Comparison of ENCODE assay signal across 30 mouse cellular contexts in genomic region chr14:20622412-20622811, GRCm38 (mm10). TPM values are rescaled to one million over a fixed set of nuclear protein-coding genes. Genes with fewer than 3 reads are reported as not detected.
"Had no signal": no experiment of that assay in that cellular context is flagged by ENCODE, and none has a peak within 500 bp of the region (broad histone marks: within the 10 kb centered on the region; RNA-seq: fewer than 3 reads in every experiment).

No protein-coding gene starts in this region.

- DNase-seq: gastrocnemius, adult 2 months; gastrocnemius, postnatal 10 days; gastrocnemius, postnatal 25 days; heart, adult 2 months; heart, postnatal 14 days; heart, postnatal 36 days; kidney, adult 18-20 months; kidney, adult 8-10 months; kidney, postnatal 10 days; kidney, postnatal 25 days; kidney, postnatal 4 days; left cerebral cortex, postnatal 4 days had no signal

- H3K4me3 ChIP-seq: gastrocnemius, adult 2 months; heart, adult 2 months; heart, embryonic 13.5 days; heart, embryonic 15.5 days; hindbrain, embryonic 10.5 days; hindbrain, embryonic 12.5 days; intestine, embryonic 15.5 days; left cerebral cortex, adult 2 months; limb, embryonic 13.5 days; limb, embryonic 15.5 days; liver, embryonic 15.5 days had no signal

- H3K36me3 ChIP-seq: heart, embryonic 15.5 days; intestine, embryonic 15.5 days; limb, embryonic 15.5 days; liver, embryonic 15.5 days had no signal

- H3K4me1 ChIP-seq: hindbrain, embryonic 12.5 days; intestine, embryonic 15.5 days had no signal

- H3K9ac ChIP-seq: heart, embryonic 13.5 days; heart, embryonic 15.5 days; hindbrain, embryonic 12.5 days; hindbrain, embryonic 14.5 days; intestine, embryonic 15.5 days; limb, embryonic 13.5 days; limb, embryonic 15.5 days; liver, embryonic 15.5 days had no signal

- ATAC-seq: hindbrain, embryonic 16.5 days; inflammation-experienced regulatory T-cells, adult 6 months; intestine, embryonic 15.5 days; intestine, postnatal 0 days had no signal

- H3K27ac ChIP-seq: gastrocnemius, adult 2 months; heart, adult 2 months; heart, embryonic 13.5 days; heart, embryonic 15.5 days; hindbrain, embryonic 10.5 days; hindbrain, embryonic 12.5 days; hindbrain, embryonic 14.5 days; intestine, embryonic 15.5 days; left cerebral cortex, adult 2 months; limb, embryonic 13.5 days; limb, embryonic 15.5 days; liver, embryonic 15.5 days had no signal

- H3K9me3 ChIP-seq: heart, embryonic 13.5 days; heart, embryonic 15.5 days; hindbrain, embryonic 10.5 days; hindbrain, embryonic 12.5 days; intestine, embryonic 15.5 days; limb, embryonic 13.5 days; limb, embryonic 15.5 days; liver, embryonic 15.5 days had no signal

- H3K27me3 ChIP-seq: heart, embryonic 13.5 days; heart, embryonic 15.5 days; hindbrain, embryonic 12.5 days; intestine, embryonic 15.5 days; limb, embryonic 13.5 days; limb, embryonic 15.5 days; liver, embryonic 15.5 days had no signal

- H3K4me2 ChIP-seq: heart, embryonic 11.5 days; heart, embryonic 13.5 days; heart, embryonic 15.5 days; hindbrain, embryonic 12.5 days; hindbrain, embryonic 14.5 days; intestine, embryonic 15.5 days; limb, embryonic 13.5 days; limb, embryonic 15.5 days; liver, embryonic 11.5 days; liver, embryonic 15.5 days had no signal

RNA-seq across cellular contexts. Expression of gene Myoz1, which starts 33.9 kb away (rescaled TPM):
- total RNA-seq: granulocyte monocyte progenitor cell, adult 5-6 weeks; layer of hippocampus, postnatal 25 days; left cerebral cortex, adult 2 months; left cerebral cortex, postnatal 14 days; left cerebral cortex, postnatal 4 days had no signal
- polyA plus RNA-seq: hindbrain, embryonic 14.5 days; inflammation-experienced regulatory T-cells, adult 6 months; intestine, postnatal 0 days had no signal

RNA-seq across cellular contexts. Expression of gene Synpo2l, which starts 45.7 kb away (rescaled TPM):
- polyA plus RNA-seq: inflammation-experienced regulatory T-cells, adult 6 months had no signal
